In genomic region chr4:45320159-45320816, GRCm38 (mm10) we compare ENCODE assay signal across 8 mouse cellular contexts. TPM values are rescaled to one million over a fixed set of nuclear protein-coding genes. Genes with fewer than 3 reads are reported as not detected.
DNase-seq lines count a peak whose midpoint lies in the region; ATAC-seq and TF ChIP-seq lines count a peak whose summit lies in the region.

No protein-coding gene starts in this region.

- 0 out of 2 replicates have a peak, but pooled peaks cover 3% of the 10 kb centered on the region for H3K27me3 ChIP-seq in forebrain, embryonic 14.5 days (replicated peaks; ENCODE audit: control insufficient read depth, insufficient read depth, low read length)
- H3K27me3 ChIP-seq in liver, postnatal 0 days (ENCODE audit: insufficient read depth, low read length) = no peaks in the 10 kb centered on the region
- H3K27me3 ChIP-seq in neural tube, embryonic 13.5 days = peaks cover 35% of the 10 kb centered on the region

- under 1% methylated on average over 56 of the region's 56 CpGs for WGBS in forebrain, embryonic 14.5 days
- WGBS in liver, postnatal 0 days (ENCODE audit: insufficient replicate concordance) = under 1% methylated on average over 56 of the region's 56 CpGs
- WGBS in neural tube, embryonic 13.5 days = under 1% methylated on average over 56 of the region's 56 CpGs

- peaks cover 9% of the 10 kb centered on the region for H3K4me1 ChIP-seq in forebrain, embryonic 14.5 days (ENCODE audit: control insufficient read depth, insufficient read depth, low read length)
- H3K4me1 ChIP-seq in liver, postnatal 0 days (ENCODE audit: insufficient read depth) = peaks cover 14% of the 10 kb centered on the region
- H3K4me1 ChIP-seq in neural tube, embryonic 13.5 days (replicated peaks) = peaks cover 23% of the 10 kb centered on the region

- ATAC-seq in forebrain, embryonic 14.5 days = peak; percentile 93
- peak; percentile 93 for ATAC-seq in liver, postnatal 0 days
- peak; percentile 87 for ATAC-seq in neural tube, embryonic 13.5 days (ENCODE audit: low read depth)

- peak; percentile 69 for DNase-seq in ES-CJ7 (ENCODE audit: low read depth, low spot score)
- peak; percentile 82 for DNase-seq in cerebellum, adult 11 months
- peak; percentile 84 for DNase-seq in forebrain, embryonic 14.5 days (ENCODE audit: low spot score)
- peak; percentile 81 to 87 for DNase-seq in heart, postnatal 14 days
- DNase-seq in layer of hippocampus, adult 11-12 months (ENCODE audit: low spot score) = peak; percentile 89
- peak; percentile 87 for DNase-seq in liver, postnatal 0 days
- peak; percentile 86 for DNase-seq in telencephalon, adult 2 months (ENCODE audit: low read depth, low spot score)

- peak overlapping the region; percentile 94 for H3K4me3 ChIP-seq in forebrain, embryonic 14.5 days (ENCODE audit: low read depth, low read length)
- H3K4me3 ChIP-seq in liver, postnatal 0 days (ENCODE audit: low read depth, low read length) = peak overlapping the region; percentile 93
- peak overlapping the region; percentile 96 for H3K4me3 ChIP-seq in neural tube, embryonic 13.5 days

- peak; percentile 14; the same call in 1 of the 2 replicates for TF ChIP-seq CTCF in liver, postnatal 0 days (IDR thresholded peaks at IDR 0.05; ENCODE audit: low read depth)

- H3K9ac ChIP-seq in forebrain, embryonic 14.5 days (ENCODE audit: low read length) = peak overlapping the region; percentile 91
- H3K9ac ChIP-seq in liver, postnatal 0 days (replicated peaks) = peak overlapping the region; percentile 88
- H3K9ac ChIP-seq in neural tube, embryonic 13.5 days = peak overlapping the region; percentile 88

- no peaks in the 10 kb centered on the region for H3K9me3 ChIP-seq in forebrain, embryonic 14.5 days (replicated peaks; ENCODE audit: control insufficient read depth, low read length)
- no peaks in the 10 kb centered on the region for H3K9me3 ChIP-seq in liver, postnatal 0 days (ENCODE audit: low read length)
- H3K9me3 ChIP-seq in neural tube, embryonic 13.5 days = no peaks in the 10 kb centered on the region

- H3K27ac ChIP-seq in forebrain, embryonic 14.5 days (ENCODE audit: low read depth, low read length) = peak overlapping the region; percentile 74
- peak overlapping the region; percentile 92 for H3K27ac ChIP-seq in liver, postnatal 0 days (ENCODE audit: low read depth)
- H3K27ac ChIP-seq in neural tube, embryonic 13.5 days (replicated peaks) = peak overlapping the region; percentile 86

- TF ChIP-seq EP300 in liver, postnatal 0 days (IDR thresholded peaks at IDR 0.05; ENCODE audit: low read depth) = no peak

- intact Hi-C loops in heart, postnatal 14 days (cut with DNase I) = loop anchor here (2.0 kb wide), 1 partner anchor 21 kb away; no protein-coding TSS in a partner anchor

- peaks cover 27% of the 10 kb centered on the region for H3K36me3 ChIP-seq in forebrain, embryonic 14.5 days (ENCODE audit: control insufficient read depth, insufficient read depth, low read length)
- H3K36me3 ChIP-seq in liver, postnatal 0 days (replicated peaks; ENCODE audit: insufficient read depth, low read length) = peaks cover 26% of the 10 kb centered on the region
- H3K36me3 ChIP-seq in neural tube, embryonic 13.5 days = peaks cover 29% of the 10 kb centered on the region

- H3K4me2 ChIP-seq in forebrain, embryonic 14.5 days (ENCODE audit: low read length) = peak overlapping the region; percentile 86
- peak overlapping the region; percentile 94 for H3K4me2 ChIP-seq in liver, postnatal 0 days (ENCODE audit: low read depth, low read length)
- H3K4me2 ChIP-seq in neural tube, embryonic 13.5 days = peak overlapping the region; percentile 79

RNA-seq across cellular contexts. Expression of gene Dcaf10, which starts 21.6 kb away (rescaled TPM):
- 8.5 and 8.8 TPM in 2 replicates for polyA plus RNA-seq in forebrain, embryonic 14.5 days (2014; fragmentation: Nextera tagmentation; extraction: Ambion mirVana)
- 10 to 100 TPM; 18.1 to 19.0 TPM for total RNA-seq in heart, postnatal 14 days (2021)
- 4.9 and 5.4 TPM in 2 replicates for polyA plus RNA-seq in liver, postnatal 0 days (2015; fragmentation: Nextera tagmentation; extraction: Ambion mirVana)
- polyA plus RNA-seq in neural tube, embryonic 13.5 days (2015; fragmentation: Nextera tagmentation; extraction: Ambion mirVana) = 8.0 and 9.2 TPM in 2 replicates

RNA-seq across cellular contexts. Expression of gene Exosc3, which starts 22.2 kb away (rescaled TPM):
- polyA plus RNA-seq in forebrain, embryonic 14.5 days (2014; fragmentation: Nextera tagmentation; extraction: Ambion mirVana) = 44.5 and 52.4 TPM in 2 replicates
- 10 to 100 TPM; 12.2 to 13.8 TPM for total RNA-seq in heart, postnatal 14 days (2021)
- polyA plus RNA-seq in liver, postnatal 0 days (2015; fragmentation: Nextera tagmentation; extraction: Ambion mirVana) = 36.4 and 37.4 TPM in 2 replicates
- polyA plus RNA-seq in neural tube, embryonic 13.5 days (2015; fragmentation: Nextera tagmentation; extraction: Ambion mirVana) = 39.7 and 53.4 TPM in 2 replicates

RNA-seq across cellular contexts. Expression of gene Trmt10b, which starts 23.4 kb away (rescaled TPM):
- polyA plus RNA-seq in forebrain, embryonic 14.5 days (2014; fragmentation: Nextera tagmentation; extraction: Ambion mirVana) = 23.9 and 25.6 TPM in 2 replicates
- total RNA-seq in heart, postnatal 14 days (2021) = 1 to 10 TPM; 4.0 to 5.6 TPM
- 4.2 and 4.3 TPM in 2 replicates for polyA plus RNA-seq in liver, postnatal 0 days (2015; fragmentation: Nextera tagmentation; extraction: Ambion mirVana)
- 22.6 and 24.6 TPM in 2 replicates for polyA plus RNA-seq in neural tube, embryonic 13.5 days (2015; fragmentation: Nextera tagmentation; extraction: Ambion mirVana)

Comparison
In these comparisons a context has a peak if more than half of its experiments do, and no peak if none do; other contexts are left out.
1. Peak in every context shown above with its lines: DNase-seq, ATAC-seq, H3K4me3 ChIP-seq and H3K27ac ChIP-seq.